Mouse (Mus musculus) gastrocnemius, adult 2 months (tissue): ENCODE data around the gene Rnf40. TPM values are rescaled to one million over a fixed set of nuclear protein-coding genes. Genes with fewer than 3 reads are reported as not detected.

Source experiments
- DNase-seq: peaks from one replicate; pipeline ENCODE4 v3.0.0; 2022
- H3K27ac ChIP-seq: fragments of 200-600 bp; 2 replicates; pipeline ENCODE4 v1.8.1; 2022; ENCODE audit warnings: mild to moderate bottlenecking
- H3K4me3 ChIP-seq: fragments of 200-600 bp; 2 replicates; pipeline ENCODE4 v1.8.1; 2022; ENCODE audit warnings: mild to moderate bottlenecking, moderate library complexity
- CTCF ChIP-seq: fragments of 200-600 bp; IDR thresholded peaks from 2 replicates; pipeline ENCODE4 v1.8.1; 2022; ENCODE audit warnings: antibody characterized with exemption, mild to moderate bottlenecking, moderate library complexity
- intact Hi-C: fragments of 180-260 bp; cut with DNase I; formaldehyde crosslinking; loops from one replicate; pipeline ENCODE4 v1.15.1; 2025
- total RNA-seq, 2 experiments: library from RNA; stranded (reverse); gene quantifications; 2 replicates each; pipeline ENCODE4 v1.2.3; 2021

The Rnf40 gene
- total RNA-seq, 2 experiments from 2014 or later, result 33.3 to 34.6 TPM

DNA sequence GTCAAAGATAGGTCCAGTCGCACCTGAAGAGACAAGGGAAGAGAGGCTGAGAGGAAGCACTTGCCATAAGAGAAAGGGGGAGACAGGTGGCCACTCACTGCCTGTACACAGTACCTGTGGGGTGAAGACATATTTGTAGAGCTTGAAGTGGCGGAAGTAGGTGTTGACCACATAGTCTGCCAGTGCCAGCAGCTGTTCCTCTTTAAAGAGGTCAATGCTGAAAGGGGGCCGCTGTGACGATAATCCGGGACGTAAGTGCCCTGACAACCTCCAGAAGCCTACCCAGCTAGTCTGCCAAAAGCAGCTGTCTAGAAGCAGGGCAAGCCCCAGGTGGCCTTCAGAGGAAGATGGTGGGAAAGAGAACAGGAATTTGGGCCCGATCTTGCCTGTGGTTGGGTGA, 3.5 kb upstream of the Rnf40 start:
- no peak for TF ChIP-seq CTCF
- no peak overlapping the region for H3K4me3 ChIP-seq
- intact Hi-C loops, result loop anchor here (5.0 kb wide), 1 partner anchor 73 kb away; the partner anchor contains the start of gene Srcap

DNA sequence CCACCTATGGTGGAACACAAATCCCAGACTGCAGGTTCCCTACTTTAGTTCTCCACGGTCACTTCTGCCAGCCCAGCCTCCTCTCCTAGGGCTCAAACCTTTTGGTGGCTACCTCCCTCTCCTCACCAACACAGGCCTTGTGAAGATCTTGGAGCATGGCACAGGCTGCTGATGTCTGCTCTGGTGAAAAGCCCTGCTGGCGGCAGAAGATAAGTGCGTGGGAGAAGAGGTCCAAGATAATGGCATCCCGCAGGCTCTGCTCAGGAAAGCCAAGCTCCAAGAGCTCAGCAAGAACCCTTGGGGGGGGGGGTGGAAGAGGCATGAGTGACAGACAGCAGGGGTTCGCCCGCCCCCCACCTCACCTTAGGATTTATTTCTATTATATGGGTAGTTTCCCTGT, 2.4 kb upstream of the Rnf40 start:
- TF ChIP-seq CTCF, result no peak
- H3K27ac ChIP-seq, result no peak overlapping the region
- no peak overlapping the region for H3K4me3 ChIP-seq
- intact Hi-C loops, result loop anchor here (5.0 kb wide), 1 partner anchor 74 kb away; the partner anchor contains the start of gene Srcap
- no peak for DNase-seq

More for the DNA sequence above, 3.5 kb upstream of the Rnf40 start:
- no peak overlapping the region for H3K27ac ChIP-seq
- no peak for DNase-seq

DNA sequence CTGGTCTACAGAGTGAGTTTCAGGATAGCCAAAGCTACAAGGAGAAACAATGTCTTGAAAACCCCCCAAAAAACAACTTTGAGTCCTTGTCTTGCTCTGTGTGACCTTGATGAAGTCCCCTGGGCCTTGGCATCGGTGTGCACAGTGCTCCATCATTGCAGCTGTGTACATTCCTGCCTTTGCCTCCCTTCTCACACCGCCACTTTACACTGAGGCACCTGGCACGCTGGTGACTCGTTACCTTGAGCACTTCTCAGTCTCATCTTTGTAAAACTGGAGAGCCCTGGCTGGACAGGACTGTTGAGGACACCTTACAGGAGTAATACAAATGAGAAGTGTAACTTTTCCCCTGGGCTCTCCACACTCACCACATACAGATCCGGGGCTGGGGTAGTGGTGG, 1.4 kb upstream of the Rnf40 start:
- intact Hi-C loops, result loop anchor here (5.0 kb wide), 1 partner anchor 75 kb away; the partner anchor contains the start of gene Srcap
- peak overlapping the region; percentile 93 for H3K4me3 ChIP-seq
- no peak for DNase-seq
- peak overlapping the region; percentile 93 for H3K27ac ChIP-seq
- TF ChIP-seq CTCF, result no peak

DNA sequence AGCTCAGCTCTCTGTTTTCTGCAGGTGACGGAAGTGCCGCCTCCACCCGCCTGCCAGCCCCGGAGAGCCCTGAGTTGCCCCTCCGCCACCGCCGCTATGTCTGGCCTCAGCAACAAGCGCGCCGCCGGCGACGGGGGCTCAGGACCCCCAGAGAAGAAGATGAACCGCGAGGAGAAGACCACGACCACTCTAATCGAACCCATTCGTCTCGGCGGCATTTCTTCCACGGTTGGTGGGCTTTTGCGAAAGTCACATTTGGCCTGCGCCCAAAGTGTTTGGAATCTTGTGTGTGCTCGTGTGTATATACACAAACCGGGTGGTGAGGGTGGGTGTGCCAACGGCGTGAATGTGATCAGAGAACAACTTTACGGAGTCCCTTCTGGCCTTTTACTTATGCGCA, 334 bp downstream of the Rnf40 start:
- TF ChIP-seq CTCF, result no peak
- H3K27ac ChIP-seq, result peak overlapping the region; percentile 93
- intact Hi-C loops, result loop anchor here (5.0 kb wide), 1 partner anchor 77 kb away; the partner anchor contains the start of gene Srcap

DNA sequence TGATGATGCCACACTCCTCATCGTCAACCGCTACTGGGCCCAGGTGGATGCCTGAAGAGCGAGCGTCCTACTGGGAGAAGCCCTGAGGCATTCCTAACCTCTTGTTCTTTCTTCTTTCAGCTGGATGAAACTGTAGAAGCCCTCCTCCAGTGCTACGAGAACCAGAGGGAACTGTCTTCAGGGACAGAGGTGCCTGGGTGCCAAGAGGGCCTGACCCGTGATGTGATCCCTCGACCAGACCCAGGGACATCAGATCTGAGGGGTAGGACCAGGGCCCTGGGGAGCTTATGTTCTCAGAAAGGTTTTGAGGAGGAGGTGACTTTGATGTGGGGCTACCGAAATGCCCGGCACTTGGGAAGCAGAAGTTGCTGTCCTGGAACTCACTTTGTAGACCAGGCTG, 1.1 kb downstream of the Rnf40 start:
- intact Hi-C loops, result loop anchor here (5.0 kb wide), 1 partner anchor 77 kb away; the partner anchor contains the start of gene Srcap
- TF ChIP-seq CTCF, result no peak
- DNase-seq, result no peak

More for the DNA sequence above, 334 bp downstream of the Rnf40 start:
- H3K4me3 ChIP-seq, result peak overlapping the region; percentile 93
- DNase-seq, result no peak

DNA sequence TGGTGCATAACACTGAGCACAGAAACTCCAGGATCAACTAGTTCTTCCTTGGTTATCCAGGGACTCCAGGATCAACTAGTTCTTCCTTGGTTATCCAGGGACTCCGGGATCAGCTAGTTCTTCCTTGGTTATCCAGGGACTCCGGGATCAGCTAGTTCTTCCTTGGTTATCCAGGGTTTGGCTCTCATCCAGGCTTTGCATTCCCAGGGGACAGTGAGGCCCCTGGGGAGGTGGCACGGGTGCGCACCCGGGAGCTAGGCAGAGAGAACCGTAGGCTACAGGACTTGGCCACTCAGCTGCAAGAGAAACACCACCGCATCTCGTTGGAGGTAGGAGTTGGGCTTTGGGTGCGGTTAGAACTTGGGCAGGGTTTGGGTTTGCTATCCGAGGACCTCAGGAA, 2.5 kb downstream of the Rnf40 start:
- intact Hi-C loops, result no loop called here
- DNase-seq, result no peak
- Histone ChIP-seq H3K27ac (no peak overlapping the region), H3K4me3 (no peak overlapping the region)
- TF ChIP-seq CTCF, result no peak

More for the DNA sequence above, 1.1 kb downstream of the Rnf40 start:
- Histone ChIP-seq H3K4me3 (peak overlapping the region; percentile 93), H3K27ac (peak overlapping the region; percentile 93; the same call in 1 of the 2 replicates)

DNA sequence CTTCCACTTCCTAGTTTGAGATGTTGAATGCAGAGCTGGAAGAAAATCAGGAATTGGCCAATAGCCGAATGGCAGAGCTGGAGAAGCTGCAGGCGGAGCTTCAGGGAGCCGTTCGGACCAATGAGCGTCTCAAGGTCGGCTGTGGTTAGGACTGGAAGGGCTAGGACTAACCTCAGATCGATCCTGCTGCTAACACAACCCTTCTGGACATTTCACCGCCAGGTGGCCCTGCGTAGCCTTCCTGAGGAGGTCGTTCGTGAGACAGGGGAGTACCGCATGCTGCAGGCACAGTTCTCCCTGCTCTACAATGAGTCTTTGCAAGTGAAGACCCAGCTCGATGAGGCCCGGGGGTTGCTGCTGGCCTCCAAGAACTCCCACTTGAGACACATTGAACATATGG, 4.0 kb downstream of the Rnf40 start:
- Histone ChIP-seq H3K27ac (no peak overlapping the region), H3K4me3 (no peak overlapping the region)
- DNase-seq, result no peak
- TF ChIP-seq CTCF, result no peak
- intact Hi-C loops, result no loop called here

DNA sequence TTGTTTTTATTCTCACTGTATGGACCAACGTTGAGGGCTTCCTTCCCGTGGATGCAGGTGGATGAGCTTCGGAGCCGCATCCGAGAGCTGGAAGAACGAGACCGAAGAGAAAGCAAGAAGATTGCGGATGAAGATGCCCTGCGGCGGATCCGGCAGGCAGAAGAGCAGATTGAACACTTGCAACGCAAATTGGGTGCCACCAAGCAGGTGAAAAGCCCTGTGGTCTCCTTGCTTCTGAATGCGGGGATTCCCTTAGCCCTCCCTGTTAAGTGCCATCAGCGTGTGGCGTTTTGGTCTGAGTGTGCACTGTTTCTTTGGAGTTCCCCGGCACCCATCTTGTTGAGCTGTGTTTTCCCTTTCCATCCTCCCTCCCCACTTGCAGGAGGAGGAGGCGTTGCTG, 8.2 kb downstream of the Rnf40 start:
- no peak for DNase-seq
- Histone ChIP-seq H3K27ac (no peak overlapping the region), H3K4me3 (no peak overlapping the region)
- intact Hi-C loops, result no loop called here
- TF ChIP-seq CTCF, result no peak

DNA sequence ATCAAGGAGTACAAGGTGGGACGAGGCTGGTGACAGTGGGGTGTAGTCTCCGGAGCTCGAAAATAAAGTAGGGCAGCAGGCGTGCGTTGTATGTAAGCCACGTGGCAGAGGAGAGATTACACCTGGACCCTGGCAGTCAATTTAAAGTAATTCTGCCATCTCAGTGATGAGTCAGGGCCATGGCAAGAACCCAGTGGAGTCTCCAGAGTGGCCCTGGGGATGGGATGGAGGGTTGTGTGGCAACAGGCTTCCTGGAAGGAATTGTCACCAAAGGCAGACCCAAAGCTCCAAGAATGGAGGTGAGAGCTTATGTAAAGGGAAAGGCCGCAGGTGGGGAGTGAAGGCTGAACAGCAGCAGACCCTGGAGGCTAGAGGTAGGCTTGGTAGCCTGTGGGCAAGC, 12.0 kb downstream of the Rnf40 start:
- TF ChIP-seq CTCF, result no peak
- Histone ChIP-seq H3K27ac (no peak overlapping the region), H3K4me3 (no peak overlapping the region)
- intact Hi-C loops, result no loop called here
- DNase-seq, result no peak

DNA sequence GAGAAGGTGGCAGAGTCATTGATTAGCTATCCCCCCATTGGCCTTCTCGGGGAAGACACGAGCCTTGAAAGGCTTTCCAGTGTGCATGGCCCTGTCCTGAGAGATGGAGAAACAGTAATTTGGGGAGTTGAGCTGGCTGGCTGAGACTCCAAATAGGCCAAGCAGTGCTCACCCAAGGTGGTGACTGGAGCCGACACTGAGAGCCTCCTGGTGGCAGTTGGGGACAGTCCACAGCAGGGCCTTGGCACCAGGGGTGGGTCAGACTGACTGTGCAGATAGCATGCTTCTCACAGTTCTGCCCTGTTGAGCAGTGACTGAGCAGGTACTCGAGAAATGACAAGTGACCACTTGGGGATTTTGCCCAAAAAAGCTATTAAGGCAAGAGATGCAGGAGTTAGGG, 13.2 kb downstream of the Rnf40 start:
- no peak for DNase-seq
- Histone ChIP-seq H3K27ac (no peak overlapping the region), H3K4me3 (no peak overlapping the region)
- intact Hi-C loops, result no loop called here
- no peak for TF ChIP-seq CTCF

DNA sequence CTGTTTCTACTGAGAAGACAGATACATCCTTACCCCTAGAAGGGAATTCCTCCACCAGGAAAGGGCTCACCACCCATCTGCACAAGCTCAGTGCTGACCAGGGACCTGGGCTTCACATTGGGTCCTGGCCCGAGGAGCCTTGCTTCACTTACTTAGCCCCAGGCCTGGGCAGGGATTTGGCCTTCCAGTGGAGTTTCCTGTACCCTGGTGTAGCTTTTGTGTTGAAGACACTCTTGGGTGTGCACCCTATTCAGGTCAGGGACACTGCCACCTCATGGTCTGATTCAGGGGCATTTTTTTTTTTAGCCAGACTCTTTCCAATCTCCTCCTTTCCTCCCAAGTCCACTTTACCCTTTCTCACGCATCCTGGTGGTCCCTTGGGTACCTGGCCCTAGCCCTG, 14.3 kb downstream of the Rnf40 start:
- H3K27ac ChIP-seq, result no peak overlapping the region
- intact Hi-C loops, result no loop called here
- no peak for TF ChIP-seq CTCF
- H3K4me3 ChIP-seq, result no peak overlapping the region
- DNase-seq, result no peak

DNA sequence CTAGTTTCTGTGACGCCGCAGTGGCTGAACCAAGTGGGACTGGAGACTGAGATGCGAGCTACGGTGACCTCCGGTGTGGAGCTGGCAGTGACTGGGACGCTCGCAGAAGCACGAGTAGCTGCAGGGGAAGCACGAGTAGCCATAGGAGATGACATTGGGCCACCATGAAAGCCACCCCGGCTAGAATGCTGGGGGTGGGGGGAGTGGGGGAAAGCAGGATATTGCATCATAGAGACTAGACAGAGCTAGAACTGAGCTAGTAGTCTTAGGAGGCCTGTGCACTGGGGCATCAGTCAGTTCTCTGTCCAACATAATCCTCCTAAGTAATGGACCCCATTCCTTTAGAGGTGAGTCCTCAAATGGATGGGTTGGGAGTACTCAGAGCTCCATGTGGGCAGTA, 15.7 kb downstream of the Rnf40 start:
- Histone ChIP-seq H3K4me3 (no peak overlapping the region), H3K27ac (no peak overlapping the region)
- intact Hi-C loops, result no loop called here
- DNase-seq, result no peak
- no peak for TF ChIP-seq CTCF

DNA sequence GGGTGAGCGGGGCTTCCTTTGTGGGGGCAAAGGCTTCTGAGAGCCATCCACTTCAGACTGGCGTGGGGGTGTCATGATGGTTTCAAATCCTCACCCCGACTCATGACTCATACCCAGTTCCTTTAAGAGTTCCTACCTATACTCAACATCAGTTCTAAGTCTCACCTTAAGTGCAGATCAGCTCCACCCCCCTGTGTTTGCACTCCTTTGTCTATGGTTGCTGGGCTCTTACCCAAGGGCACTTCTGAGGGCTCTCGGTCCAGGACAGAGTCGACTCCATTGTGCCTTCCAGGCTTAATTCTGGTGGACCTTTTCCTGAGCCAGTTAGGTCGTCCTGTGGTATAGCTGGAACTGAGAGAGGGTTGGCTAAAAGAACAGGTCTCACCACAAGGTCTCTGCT, 18.6 kb downstream of the Rnf40 start:
- intact Hi-C loops, result no loop called here
- H3K27ac ChIP-seq, result no peak overlapping the region
- DNase-seq, result no peak

DNA sequence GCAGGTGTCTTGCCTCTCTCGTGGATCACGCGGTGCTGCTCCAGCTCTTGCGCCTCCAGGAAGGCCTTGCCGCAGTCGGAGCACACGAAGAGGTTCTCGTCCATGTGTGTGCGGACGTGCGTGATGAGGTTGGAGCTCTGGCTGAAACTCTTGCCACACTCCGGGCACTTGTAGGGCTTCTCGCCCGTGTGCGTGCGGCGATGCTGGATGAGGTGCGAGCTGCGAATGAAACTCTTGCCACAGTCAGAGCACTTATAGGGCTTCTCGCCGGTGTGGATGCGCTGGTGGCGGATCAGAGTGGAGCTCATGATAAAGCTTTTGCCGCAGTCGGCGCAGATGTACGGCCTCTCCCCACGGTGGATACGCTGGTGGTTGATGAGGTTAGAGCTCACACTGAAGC, 22.4 kb downstream of the Rnf40 start:
- intact Hi-C loops, result no loop called here
- no peak overlapping the region for H3K4me3 ChIP-seq
- TF ChIP-seq CTCF, result no peak
- DNase-seq, result peak; percentile 14
- no peak overlapping the region for H3K27ac ChIP-seq

More for the DNA sequence above, 18.6 kb downstream of the Rnf40 start:
- TF ChIP-seq CTCF, result no peak
- no peak overlapping the region for H3K4me3 ChIP-seq

DNA sequence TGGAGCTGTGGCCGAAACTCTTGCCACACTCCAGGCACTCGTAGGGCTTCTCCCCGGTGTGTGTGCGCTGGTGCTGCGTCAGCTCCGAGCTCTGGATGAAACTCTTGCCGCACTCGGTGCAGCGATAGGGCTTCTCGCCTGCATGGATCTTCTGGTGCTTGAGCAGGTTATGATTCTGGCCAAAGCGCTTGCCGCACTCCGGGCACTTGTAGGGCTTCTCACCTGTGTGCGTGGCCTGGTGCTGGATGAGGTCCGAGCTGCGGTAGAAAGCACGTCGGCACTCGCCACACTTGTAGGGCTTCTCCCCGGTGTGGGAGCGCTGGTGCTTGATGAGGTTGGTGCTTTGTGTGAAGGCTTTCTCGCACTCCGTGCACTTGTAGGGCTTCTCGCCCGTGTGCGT, 23.0 kb downstream of the Rnf40 start:
- TF ChIP-seq CTCF, result no peak
- intact Hi-C loops, result no loop called here
- Histone ChIP-seq H3K4me3 (no peak overlapping the region), H3K27ac (no peak overlapping the region)
- DNase-seq, result peak; percentile 16
